Mouse (Mus musculus) liver, adult 2 months (tissue): Measurements from ENCODE around the gene Dlg2. TPM values are rescaled to one million over a fixed set of nuclear protein-coding genes. Genes with fewer than 3 reads are reported as not detected.

Experiments used
- DNase-seq: peaks from one replicate; pipeline ENCODE4 v3.0.0-alpha.2; 2011; ENCODE audit warnings: low read depth, low spot score; ENCODE audit errors: extremely low read depth
- H3K27ac ChIP-seq: fragments of 200-500 bp; replicated peaks from 2 replicates; pipeline ENCODE4 v1.5.1; 2012; ENCODE audit warnings: low read depth, mild to moderate bottlenecking, control low read depth, inconsistent platforms, low read length; ENCODE audit not compliant: insufficient read depth
- H3K27me3 ChIP-seq: fragments of 200-500 bp; 2 replicates; pipeline ENCODE4 v1.6.1; 2012; ENCODE audit warnings: mild to moderate bottlenecking, moderate library complexity, low read length, inconsistent platforms; ENCODE audit not compliant: control insufficient read depth, insufficient read depth
- H3K36me3 ChIP-seq: fragments of 200-500 bp; 2 replicates; pipeline ENCODE4 v1.6.1; 2012; ENCODE audit warnings: low read length, inconsistent platforms; ENCODE audit not compliant: control insufficient read depth, insufficient read depth
- H3K4me1 ChIP-seq: fragments of 200-500 bp; 2 replicates; pipeline ENCODE4 v1.6.1; 2011; ENCODE audit warnings: low read length; ENCODE audit not compliant: control insufficient read depth, insufficient read depth
- H3K4me3 ChIP-seq: fragments of 200-500 bp; 2 replicates; pipeline ENCODE4 v1.5.1; 2011; ENCODE audit warnings: low read depth, mild to moderate bottlenecking, control low read depth, low read length, moderate library complexity; ENCODE audit not compliant: insufficient read depth
- H3K79me2 ChIP-seq: fragments of 200-500 bp; 2 replicates; pipeline ENCODE4 v1.6.1; 2012; ENCODE audit warnings: inconsistent platforms, mild to moderate bottlenecking, low read length, moderate library complexity; ENCODE audit not compliant: control insufficient read depth, insufficient read depth
- H3K9ac ChIP-seq: fragments of 200-500 bp; 2 replicates; pipeline ENCODE4 v1.6.1; 2012; ENCODE audit warnings: low read depth, mild to moderate bottlenecking, control low read depth, inconsistent platforms, low read length
- CTCF ChIP-seq: fragments of 200-500 bp; IDR thresholded peaks from 2 replicates; pipeline ENCODE4 v1.5.1; 2011; ENCODE audit warnings: low read depth, low read length, control low read depth
- POLR2A ChIP-seq: fragments of 200-500 bp; IDR thresholded peaks from 2 replicates; pipeline ENCODE4 v1.6.1; 2011; ENCODE audit warnings: low read length, control low read depth; ENCODE audit not compliant: insufficient read depth; ENCODE audit errors: extremely low read depth
- WGBS: fragments of 180-500 bp; shearing (Covaris S2); methylation state at CpG from one replicate; pipeline ENCODE4 v1.1.7; 2018; 5-methylcytosine and 5-hydroxymethylcytosine counted together
- polyA plus RNA-seq: library from polyadenylated mRNA; depleted of rRNA; stranded (reverse); fragments of >200 nt; gene quantifications from 2 replicates; pipeline ENCODE4 v1.2.3, GENCODE M21; 2012
- total RNA-seq: library from RNA; depleted of rRNA; stranded (reverse); fragments of >200 nt; gene quantifications from 2 replicates; pipeline ENCODE4 v1.2.3, GENCODE M21; 2014

Dlg2 gene
- total and polyA plus RNA-seq, 2 experiments: 0.65 TPM; not detected in 1

DNA sequence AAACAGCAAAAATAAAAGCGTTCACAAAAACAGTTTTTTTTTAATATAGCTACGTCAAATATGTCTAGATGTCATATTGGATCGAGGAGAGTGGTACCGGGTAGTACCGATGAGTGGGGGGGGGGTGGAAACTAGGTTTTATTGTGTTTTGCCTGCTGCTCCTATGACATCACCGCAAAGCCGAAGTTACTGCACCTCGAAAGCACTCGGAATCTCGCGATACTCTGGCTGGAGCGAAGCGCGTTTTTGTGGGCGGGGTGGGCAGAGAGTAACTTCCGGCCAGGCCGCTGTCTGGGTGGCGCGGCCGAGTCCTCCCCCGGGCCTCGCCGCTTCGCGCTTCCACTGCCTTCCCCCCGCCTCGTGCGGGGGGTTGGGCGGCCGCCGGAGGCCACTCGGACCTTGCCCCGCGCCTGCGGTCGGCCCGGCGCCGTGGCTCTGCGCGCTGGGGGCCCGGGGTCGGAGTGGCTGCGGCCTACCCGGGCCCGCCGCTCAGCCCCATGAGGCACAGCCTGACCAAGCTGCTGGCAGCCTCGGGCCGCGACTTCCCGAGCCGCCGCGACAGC, 33.9 kb upstream of the Dlg2 start, which contains the start of gene Crebzf:
TSS of gene Crebzf (plus strand) at position 212 of the 563 bp plus-strand sequence.
- WGBS: under 1% methylated on average over 54 of the region's 54 CpGs
- H3K27me3 ChIP-seq: no peaks in the 10 kb centered on the region
- peak within 1 kb of the TSS; percentile 96 for H3K4me3 ChIP-seq
- H3K27ac ChIP-seq: peak within 1 kb of the TSS; percentile 98
- H3K9ac ChIP-seq: peak within 1 kb of the TSS; percentile 98
- TF ChIP-seq POLR2A (peak; percentile 83), CTCF (no peak)
- H3K36me3 ChIP-seq: peaks cover 6% of the 10 kb centered on the region
- H3K4me1 ChIP-seq: peaks cover 8% of the 10 kb centered on the region; the same call in 1 of the 2 replicates
- H3K79me2 ChIP-seq: peaks cover 14% of the 10 kb centered on the region
- peak; percentile 95 for DNase-seq

DNA sequence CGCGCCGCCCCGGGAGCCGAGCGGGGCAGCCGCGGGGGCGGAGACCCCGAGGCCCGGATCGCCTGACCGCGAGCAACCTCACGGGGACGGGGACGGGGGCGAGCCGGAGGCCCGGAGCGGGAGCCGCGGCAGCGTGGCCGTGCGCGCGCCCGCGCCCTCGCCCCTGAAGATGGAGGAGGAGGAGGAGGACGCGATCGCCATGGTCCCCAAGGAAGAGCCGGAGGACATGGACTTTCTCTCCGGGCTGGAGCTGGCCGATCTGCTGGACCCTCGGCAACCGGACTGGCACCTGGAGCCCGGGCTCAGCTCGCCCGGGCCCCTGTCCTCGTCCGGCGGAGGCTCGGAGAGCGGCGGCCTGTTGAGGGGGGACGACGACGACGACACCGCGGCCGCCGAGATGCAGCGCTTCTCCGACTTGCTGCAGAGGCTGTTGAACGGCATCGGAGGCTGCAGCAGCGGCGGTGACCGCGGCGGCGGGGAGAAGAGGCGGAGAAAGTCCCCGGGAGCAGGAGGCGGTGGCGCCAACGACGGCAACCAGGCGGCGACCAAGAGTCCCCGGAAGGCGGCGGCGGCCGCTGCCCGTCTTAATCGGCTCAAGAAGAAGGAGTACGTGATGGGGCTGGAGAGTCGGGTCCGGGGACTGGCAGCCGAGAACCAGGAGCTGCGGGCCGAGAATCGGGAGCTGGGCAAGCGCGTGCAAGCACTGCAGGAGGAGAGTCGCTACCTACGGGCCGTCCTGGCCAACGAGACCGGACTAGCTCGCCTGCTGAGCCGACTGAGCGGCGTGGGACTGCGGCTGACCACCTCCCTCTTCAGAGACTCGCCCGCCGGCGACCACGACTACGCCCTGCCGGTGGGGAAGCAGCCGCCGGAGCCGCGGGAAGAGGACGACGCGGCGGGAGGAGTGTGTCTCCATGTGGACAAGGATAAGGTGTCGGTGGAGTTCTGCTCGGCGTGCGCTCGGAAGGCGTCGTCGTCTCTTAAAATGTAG, 33.1 kb upstream of the Dlg2 start:
- WGBS: under 1% methylated on average over 112 of the region's 123 CpGs
- H3K4me3 ChIP-seq: peak overlapping the region; percentile 96
- no peaks in the 10 kb centered on the region for H3K27me3 ChIP-seq
- peak; percentile 53 for TF ChIP-seq CTCF
- 0 out of 2 replicates have a peak, but pooled peaks have one; percentile 10 for TF ChIP-seq POLR2A
- peaks cover 9% of the 10 kb centered on the region for H3K36me3 ChIP-seq
- H3K27ac ChIP-seq: peak overlapping the region; percentile 98
- peaks cover 14% of the 10 kb centered on the region for H3K79me2 ChIP-seq
- H3K4me1 ChIP-seq: peaks cover 11% of the 10 kb centered on the region; the same call in 1 of the 2 replicates
- no peak for DNase-seq
- H3K9ac ChIP-seq: peak overlapping the region; percentile 98

DNA sequence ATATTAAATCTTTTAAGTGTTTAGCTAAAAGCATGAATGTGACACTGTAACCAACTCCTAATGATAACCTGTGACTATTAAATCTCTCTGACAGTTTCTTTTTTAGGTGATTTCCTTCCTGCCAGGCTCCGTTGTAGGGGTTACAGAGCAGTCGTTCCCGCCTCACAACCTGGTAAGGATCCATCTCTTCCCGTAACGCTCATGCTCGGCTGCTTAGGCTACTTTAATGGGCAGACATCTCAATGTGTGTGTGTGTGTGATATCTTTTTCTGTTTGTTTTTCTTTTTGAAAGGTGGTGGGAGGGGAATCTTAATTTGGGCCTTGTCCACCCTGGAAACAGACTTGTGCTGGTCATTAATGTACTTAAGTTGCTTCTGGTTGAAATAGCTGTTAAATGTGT, 32.3 kb upstream of the Dlg2 start:
- no peaks in the 10 kb centered on the region for H3K27me3 ChIP-seq
- peaks cover 12% of the 10 kb centered on the region for H3K36me3 ChIP-seq
- TF ChIP-seq CTCF (no peak), POLR2A (no peak)
- peak overlapping the region; percentile 98 for H3K9ac ChIP-seq
- H3K79me2 ChIP-seq: peaks cover 14% of the 10 kb centered on the region
- peaks cover 11% of the 10 kb centered on the region; the same call in 1 of the 2 replicates for H3K4me1 ChIP-seq
- no peak for DNase-seq
- WGBS: 0% methylated on average over 6 of the region's 6 CpGs
- peak overlapping the region; percentile 98 for H3K27ac ChIP-seq
- peak overlapping the region; percentile 96 for H3K4me3 ChIP-seq

GRCm38 (mm10) chr7:90456149-90456844, 20.2 kb upstream of the Dlg2 start:
- Histone ChIP-seq H3K4me1 (peaks cover 6% of the 10 kb centered on the region), H3K9ac (peak overlapping the region; percentile 9), H3K36me3 (peaks cover 23% of the 10 kb centered on the region), H3K27me3 (no peaks in the 10 kb centered on the region), H3K27ac (peak overlapping the region; percentile 22; the same call in 1 of the 2 replicates), H3K4me3 (peak overlapping the region; percentile 76), H3K79me2 (peaks cover 2% of the 10 kb centered on the region; the same call in 1 of the 2 replicates)
- DNase-seq: peak; percentile 46
- WGBS: 3% methylated on average over 7 of the region's 7 CpGs
- TF ChIP-seq CTCF (no peak), POLR2A (no peak)

DNA sequence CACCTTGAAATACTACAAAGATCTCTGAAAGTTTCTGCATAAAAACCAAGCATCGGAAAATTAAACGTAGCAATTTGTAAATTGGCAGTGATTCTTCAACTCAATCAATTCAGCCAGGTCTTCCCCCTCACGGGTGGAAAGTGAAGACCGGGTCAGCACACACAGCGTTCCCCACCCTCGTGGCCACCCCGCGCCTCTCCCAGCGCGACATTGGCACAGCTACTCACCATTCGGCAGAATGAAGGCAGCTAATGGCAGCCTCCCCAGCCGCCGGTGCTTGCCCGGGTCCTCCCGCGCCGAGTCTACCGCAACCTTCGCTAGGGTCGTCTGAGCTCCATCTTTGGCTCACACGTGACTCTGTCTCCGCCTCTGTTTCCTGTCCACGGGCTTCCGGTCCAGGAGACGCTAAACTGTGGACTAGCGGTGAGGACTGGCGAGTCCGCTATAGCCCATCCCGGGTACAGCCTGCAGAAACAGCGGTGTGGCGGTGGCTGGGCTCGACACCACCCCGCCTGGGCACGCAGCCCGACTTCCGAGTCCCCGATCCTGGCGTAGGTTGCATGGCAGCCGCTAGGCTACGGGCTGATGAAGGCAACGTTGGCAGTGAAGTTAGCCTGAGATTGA, 19.5 kb upstream of the Dlg2 start, which contains the start of gene Tmem126a:
TSS of gene Tmem126a (minus strand) at position 385 of the 624 bp plus-strand sequence.
- H3K27me3 ChIP-seq: no peaks in the 10 kb centered on the region
- peaks cover 6% of the 10 kb centered on the region for H3K4me1 ChIP-seq
- peak; percentile 93 for TF ChIP-seq POLR2A
- peak; percentile 60 for TF ChIP-seq CTCF
- under 1% methylated on average over 41 of the region's 41 CpGs for WGBS
- H3K27ac ChIP-seq: peak within 1 kb of the TSS; percentile 78
- H3K9ac ChIP-seq: peak within 1 kb of the TSS; percentile 89
- DNase-seq: peak; percentile 92
- H3K36me3 ChIP-seq: peaks cover 20% of the 10 kb centered on the region
- H3K4me3 ChIP-seq: peak within 1 kb of the TSS; percentile 76
- peaks cover 2% of the 10 kb centered on the region; the same call in 1 of the 2 replicates for H3K79me2 ChIP-seq
